Mouse (Mus musculus) frontal cortex, postnatal 14 days (tissue): ENCODE measurements around the gene Heg1.

Source experiments
- DNase-seq, 2 experiments: peaks; one replicate each; pipeline ENCODE4 v3.0.0; 2022; ENCODE audit warnings: low spot score in 2 of 2

Gene Heg1

DNA sequence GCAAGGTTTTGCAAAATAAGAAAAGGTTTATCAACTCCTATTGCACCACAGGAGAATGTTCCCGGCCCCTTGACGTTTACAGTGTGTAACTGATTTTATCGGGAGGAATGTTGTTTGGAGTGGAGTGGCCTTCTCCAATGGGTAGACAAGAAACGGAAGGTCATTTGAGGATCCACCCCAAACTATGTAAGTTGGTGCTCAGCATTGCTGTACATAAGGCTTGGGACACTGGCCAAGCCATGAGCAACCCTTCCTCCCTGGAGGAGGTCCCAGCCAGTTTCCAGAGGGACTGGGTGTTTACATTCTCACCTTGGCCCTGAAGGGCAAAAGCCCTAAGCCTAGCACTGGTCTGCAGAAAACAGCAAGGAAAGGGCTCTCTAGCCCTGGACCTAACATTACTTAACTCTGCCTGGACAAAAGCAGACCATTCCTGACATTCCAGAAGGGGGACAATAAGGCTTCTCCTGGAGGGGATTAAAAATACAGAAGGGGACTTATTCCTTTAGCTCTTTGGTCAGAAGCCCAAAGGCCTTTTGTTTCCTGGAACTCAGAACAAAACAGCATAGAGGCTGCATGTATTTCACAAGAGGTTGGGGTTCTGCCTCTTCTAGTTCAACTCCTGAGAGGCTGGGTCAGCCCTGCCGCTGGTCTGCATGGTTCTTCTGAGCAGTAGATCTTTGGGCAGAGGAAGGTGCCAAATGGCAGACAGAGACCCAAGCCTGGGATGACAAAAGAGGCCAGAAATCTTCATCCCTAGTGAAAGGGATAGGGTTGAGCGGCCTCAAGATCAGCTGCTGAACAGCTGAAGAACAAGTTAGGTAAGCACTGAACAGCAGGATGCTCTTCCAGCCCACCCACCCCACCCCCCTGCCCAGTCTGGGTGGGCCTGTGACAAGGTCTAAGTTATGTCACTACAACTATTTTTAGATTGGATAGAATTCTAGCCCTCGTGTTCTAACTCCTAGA, 7.5 kb upstream of the Heg1 start:
- DNase-seq, result no peak

DNA sequence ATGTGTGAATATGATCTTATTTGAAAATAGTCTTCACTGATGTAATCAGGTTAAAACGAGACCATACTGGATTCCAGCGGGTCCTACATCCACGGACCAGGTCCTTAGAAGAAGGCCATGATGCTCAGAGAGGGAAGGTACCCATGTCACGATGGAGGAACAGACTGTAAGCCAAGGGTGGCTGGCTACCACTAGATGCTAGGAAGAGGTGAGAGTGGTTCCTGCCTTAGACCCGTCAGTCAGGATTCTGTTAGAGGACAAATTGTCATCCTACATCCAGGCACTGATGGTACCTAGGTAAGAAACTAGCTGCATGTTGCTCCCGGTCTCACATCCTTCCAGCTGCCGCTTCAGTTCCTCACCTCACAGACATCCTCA, 6.9 kb upstream of the Heg1 start:
- no peak for DNase-seq

DNA sequence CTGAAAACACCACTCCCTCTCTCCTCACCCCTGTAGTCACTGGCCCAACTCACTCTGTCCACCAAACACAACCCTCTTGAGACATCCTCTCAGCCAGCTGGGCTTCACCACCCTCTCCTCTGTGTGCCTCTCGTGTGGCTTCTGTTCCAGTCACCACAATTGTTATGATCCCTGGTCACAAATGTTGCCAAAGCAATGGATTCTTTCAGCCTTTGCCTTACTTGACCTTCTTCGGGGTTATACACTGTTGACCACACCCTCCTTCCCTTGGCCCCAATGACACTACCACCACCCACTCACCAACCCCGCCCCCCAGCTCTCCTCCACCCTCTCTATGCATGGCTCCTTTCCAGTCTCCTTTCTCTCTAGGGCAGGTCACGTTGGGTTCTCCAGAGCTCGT, 6.3 kb upstream of the Heg1 start:
- no peak for DNase-seq

DNA sequence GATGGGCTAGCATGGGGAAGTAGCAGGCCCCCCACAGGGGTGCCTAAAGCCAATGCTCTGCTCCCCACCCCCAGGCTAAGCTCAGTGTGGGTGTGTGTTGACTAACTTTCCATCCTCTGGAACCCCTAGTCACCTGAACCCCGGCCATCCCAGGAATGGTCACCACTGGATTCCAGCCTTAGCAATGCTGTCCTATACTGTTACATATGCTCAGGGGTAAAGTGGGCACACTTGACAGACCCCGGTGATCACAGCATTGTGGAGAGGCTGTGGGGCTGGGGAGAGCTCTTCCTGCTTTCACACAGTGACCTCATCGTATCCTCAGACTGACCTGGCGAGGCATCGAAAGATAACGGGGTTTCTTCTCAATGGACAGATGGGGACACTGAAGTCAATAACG, 3.9 kb upstream of the Heg1 start:
- no peak for DNase-seq

DNA sequence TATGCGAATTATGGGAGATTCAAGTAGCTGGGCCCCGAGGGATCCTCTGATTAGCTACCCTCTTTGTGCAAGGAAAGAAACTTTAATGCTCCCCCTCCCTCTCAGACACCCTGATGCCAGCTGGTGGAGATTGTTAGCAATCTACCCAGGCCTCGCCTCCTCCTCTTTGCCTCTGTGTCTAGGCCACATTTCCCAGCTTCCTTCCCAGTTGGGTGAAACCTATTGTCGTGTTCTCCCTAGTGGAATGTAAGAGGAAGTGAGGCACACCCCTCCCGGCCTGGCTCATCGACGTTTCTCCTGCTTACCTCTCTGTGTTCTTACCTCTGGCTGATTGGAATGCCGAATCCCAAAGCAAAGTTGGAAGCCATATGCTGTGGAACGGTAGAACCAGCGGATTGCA, 3.4 kb upstream of the Heg1 start:
- DNase-seq, result no peak

DNA sequence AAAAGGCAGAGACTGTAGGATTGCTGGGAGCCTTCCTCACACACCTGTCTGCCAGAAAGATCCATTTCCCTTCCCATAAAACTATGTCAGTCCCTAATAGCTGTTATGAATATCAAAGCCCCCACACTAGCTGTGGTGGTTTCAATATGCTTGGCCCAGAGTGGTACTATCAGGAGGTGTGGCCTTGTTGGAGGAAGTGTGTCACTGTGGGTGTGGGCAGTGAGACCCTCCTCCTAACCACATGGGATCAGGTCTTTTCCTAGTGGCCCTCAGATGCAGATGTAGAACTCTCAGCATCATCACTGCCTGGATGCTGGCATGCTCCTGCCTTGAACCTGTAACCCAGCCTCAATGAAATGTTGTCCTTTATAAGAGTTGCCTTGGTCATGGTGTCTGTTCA, 2.5 kb upstream of the Heg1 start:
- no peak for DNase-seq

DNA sequence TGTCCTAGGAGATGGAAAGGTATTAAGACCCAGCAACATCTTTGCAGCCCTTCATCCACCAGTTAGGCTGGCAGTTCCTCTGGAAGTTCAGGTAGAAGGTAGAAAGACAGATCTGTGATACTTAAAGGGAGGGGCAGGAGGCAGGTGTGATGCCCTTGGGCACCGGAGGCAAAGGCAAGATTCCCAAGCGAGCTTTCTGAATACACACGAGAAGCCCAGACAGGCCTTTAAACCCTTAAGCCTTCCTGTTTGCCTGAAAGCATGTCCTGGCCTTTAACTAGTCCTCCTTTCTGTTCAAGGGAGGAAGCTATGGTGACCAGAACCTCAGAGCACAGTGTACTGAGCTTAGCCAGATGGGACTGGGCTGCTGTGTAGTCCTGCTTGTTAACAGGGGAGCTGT, 1.5 kb upstream of the Heg1 start:
- DNase-seq, result no peak

DNA sequence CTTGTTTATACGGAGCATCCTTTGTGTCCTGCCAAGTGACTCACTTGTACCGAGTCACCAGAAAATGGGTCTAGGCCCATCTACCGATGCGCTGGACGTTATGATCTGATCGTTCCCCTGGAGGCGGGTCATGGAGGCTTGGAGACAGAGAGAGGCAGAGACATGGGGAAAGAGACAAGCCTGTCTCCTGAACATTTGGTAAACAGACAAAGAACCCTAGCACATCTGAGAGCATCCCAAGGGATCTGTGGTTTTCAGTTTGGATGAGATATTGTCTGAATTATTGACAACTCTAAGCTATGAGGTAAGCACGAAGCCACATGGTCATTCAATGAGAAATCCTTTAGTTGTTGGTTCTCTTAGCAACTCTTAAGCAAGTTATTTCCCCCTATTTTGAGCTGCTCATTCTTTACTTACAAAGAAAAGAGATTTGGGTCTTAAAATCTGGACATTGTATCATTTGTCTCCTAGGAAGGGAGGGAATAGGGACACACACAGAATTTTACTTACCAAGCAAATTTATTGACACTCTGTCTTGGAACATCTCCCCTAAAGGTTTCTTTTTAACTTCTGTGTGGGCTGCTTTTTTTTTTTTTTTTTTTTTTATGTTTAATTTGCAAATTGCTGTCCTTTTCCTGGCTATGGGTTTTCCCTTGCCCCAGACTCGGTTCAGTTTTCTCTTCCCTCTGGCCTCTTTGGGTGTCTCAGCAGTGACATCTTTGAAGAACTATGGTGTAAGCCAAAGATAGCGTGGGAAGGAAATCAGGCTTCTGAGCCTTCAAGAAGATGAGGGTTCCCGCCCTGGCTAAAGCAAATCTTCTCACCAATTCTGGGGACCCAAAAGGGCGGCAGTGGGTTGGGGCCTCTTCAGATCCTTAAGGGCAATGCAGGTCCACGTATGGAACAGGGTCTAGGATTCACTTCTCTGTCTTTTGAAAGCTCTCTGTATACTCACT, 686 bp upstream of the Heg1 start:
- no peak for DNase-seq

DNA sequence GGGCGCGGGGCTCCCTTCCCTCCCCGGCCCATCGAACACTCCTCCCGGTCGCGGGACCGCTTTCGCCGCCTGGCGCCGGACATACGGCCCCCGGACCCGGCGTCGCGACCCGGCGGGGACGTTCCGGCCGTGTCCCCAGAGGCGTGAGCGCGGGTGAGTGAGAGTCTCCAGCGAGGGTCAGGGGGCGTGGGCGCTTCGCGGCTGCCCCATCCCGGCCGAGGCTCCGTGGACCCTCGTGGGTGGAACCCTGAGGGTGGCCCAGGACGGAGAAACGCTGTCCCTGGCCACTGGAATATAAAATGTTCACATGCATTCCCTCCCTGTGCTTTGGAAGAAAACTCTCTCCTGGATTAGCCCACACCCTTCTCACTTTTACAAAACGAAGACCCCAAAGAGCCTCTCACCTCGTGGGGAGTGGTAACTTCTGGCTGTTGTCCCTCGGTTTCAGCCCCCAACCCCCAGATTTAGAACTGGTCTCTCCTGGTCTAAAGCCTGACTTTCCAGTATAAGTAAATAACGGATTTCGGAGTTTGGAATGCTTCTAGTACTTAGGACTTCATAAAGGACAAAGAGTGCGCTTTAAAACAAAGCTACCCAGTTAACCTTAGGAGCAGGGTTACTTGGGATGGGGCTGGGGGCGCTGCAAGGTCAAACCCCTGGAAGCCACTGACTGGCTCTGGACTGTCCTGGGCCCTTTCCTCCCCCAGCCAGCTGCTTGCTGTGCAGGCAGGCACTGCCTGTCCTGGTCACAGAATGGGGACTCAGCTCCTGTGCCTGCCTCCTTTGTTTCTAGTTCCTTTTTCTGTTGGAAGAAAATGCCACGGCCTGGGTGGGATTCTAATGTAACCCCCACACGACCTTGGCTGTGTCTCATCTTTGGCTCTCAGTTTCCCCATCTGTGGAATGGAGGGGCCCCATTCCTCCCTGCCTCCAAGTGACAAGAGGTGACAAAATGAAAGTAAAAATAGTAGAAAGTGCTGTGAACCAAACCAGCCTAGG, 832 bp downstream of the Heg1 start:
- DNase-seq, result no peak

DNA sequence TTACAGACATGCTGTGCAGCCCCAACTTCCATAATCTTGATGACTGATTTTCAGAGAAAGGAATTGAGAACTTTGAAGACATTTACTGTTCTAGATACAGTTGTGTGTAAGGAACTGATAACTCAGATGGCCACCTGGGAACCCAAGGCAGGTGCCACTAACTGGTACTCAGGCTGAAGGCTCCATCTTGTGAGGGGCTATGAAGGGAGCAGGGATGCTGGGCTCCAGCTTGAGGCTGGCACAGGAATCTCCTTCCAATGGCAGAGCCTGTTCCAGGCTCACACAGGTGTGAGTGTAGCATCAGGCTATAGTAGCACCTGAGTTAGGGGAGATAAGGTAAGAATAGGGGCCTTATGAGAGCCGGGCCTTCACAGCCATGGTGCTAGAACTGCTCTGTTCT, 1.9 kb downstream of the Heg1 start:
- no peak for DNase-seq

DNA sequence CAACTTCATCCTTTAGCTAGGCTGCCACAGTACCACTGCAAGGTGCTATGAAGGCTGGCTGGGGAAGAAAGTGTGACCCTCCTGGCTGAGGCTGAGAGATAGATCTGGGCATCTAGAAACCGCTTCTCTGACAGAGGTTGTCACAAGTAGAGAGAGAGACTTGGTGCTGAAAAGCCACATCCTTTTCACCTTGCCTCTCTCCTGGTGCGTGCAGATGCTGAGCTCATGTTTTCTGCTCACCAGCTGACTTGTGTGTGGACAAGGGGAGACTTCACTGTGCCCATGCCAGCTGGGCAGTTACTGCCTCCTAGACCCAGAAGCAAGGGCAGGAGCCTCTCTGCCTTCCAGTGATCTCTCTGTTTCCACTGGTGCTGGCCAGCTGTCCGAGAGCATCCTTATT, 3.6 kb downstream of the Heg1 start:
- DNase-seq, result no peak

DNA sequence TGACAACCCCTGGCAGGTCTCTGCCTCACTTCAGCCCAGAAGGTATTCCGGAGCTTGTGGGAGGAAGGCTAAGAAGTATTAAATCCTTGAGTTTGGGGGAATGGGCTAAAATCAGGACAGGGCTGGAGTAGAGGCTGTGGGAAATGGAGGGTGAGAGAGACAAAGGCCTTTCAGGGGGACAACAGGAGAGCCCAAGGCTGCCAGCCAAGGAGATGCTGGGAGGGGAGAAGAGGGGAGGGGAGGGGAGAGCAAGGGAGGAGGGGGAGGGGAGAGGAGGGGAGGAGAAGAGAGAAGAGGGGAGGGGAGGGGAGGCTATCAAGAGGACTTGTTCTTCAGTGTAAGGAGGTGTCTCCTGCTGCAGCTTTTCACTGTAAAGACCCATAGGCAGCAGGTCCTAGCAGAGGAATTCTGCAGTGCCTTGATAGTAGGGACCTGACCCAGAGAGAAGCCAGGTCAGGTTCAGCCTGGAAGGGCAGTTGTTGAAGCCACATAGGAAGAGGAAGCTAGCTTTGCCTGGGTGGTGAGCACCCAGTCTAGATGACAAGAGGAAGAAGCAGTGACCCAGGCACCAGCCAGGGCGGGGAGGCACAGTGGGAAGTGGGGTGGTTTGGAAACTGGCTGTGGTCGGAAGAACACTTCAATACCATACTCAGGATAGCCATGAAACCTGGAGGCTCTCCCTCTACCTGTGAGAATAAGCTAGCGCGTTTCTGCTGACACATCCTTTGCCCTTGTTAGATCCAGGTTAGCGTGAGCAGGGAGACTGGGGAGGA, 7.0 kb downstream of the Heg1 start:
- DNase-seq, result no peak

DNA sequence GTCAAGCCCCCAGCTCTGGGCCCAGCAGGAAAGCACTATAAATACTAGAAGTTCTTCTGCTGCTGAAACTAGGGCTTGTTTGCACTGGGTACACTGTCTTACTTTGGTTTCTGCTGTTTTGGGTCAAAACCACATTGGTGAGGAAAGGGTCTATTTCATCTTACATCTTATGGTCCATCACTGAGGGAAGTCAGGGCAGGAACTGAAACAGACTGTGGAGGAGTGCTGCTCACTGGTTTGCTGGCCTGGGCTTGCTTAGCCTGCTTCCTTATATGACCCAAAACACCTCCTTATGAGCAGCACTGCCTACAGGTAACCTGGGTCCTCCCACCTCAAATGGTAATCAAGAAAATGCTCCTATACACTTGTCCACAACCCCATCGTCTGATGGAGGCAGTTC, 9.4 kb downstream of the Heg1 start:
- no peak for DNase-seq

DNA sequence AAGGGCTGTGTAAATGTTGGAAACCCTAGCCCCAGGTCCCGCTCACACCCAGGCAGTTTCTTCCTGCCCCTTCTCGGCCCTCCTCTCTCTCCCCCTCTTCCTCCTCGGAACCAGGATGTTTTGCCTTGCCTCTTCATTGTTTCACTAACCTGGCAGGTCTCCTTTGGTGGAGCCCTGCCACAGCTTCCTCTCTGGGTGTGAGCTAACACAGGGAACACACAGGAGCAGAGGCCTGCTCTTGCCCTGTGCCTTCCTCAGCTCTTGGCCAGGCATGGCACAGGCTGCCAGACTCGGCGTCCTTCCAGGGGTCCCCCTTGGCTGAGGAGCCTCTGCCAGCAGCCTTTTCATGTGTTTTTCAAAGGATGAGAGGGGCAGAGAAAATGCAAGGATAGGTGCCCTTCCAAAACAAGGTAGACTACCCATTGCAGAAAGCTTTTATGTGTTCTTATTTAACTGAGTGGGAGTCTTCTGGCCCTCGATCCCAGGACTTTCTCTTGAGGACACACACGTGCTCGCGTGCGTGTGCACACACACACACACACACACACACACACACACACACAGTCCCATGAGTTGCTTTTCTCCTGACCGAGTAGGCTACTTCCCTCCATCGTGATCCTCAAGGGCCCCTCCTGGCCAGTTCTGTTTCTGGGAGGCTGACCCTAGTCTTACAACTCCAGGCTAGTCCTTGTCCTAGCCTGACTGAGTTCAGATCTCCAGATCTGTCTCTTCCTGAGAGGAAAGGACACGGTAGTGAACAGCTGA, 12.8 kb downstream of the Heg1 start:
- DNase-seq, result no peak

DNA sequence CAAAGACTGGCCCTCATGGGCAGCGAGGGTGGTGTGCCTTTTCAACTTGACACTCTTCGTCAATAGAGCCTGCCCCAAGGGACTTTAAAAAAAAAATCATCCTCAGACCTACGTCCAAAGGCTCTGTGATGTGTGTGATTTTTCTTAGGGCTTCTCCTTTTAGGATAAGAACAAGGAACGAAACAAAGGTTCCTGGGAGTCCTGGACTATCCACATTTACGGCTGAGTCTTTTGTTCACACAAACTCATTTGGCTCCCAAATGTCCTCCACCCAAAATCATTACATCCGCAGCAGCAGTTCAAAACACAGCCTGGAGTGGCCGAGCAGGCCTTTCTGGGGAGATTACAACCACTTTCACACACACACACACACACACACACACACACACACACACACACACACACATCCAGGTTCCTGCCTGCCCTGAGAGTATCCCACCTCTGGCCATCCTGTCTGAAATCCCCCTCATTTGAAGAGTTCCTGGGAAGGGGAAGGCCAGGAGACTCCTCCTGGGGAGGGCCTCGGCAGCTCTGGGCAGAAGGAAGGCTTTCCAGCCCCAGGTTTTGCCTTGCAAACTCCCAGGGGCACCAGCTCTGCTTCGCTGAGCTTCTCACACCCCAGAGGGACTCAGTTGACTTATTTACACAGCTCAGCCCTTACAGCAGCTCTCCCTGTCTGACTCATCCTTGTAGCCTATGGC, 13.6 kb downstream of the Heg1 start:
- no peak for DNase-seq

DNA sequence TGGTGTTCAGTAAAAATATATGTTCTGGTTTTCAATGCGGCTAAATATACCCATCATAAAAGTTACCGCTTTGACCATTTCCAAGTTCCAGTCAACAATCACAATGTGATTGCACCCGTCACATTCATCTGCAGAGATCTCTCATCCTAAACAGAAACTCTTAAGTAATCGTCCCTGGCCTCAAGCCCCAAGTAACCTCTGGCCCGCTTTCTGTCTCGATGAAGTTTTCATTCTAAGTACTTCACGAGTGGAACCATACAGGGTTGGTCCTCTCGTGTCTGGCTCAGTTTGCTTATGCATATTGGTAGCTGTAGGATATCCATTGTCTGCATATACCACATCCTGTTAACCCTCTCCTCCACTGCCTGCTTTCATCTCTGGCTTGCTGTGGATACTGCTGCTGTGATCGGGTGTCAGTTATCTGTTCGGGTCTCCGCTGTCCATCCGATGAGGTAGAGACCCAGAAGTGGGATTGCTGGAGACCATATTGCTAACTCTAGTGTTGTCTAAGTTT, 14.2 kb downstream of the Heg1 start:
- DNase-seq, result no peak

DNA sequence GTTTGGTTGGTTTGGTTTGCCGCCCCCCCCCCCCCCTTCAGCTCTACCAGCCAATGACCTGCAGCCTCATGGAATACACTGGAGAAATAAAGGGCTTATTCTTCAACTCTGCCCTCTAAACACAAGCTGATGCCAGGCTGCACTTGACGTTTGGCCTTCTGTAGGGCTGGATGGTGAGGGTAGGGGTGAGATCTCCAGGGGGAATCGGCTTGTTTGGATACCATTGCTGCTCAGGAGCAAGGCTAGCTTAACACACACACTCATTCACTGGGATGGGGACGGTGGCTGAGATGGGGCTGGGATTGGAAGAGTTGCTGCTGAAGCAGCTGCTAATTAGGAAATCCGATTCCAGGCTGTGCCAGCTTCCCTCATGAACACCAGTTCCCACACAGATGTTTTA, 16.4 kb downstream of the Heg1 start:
- no peak for DNase-seq

DNA sequence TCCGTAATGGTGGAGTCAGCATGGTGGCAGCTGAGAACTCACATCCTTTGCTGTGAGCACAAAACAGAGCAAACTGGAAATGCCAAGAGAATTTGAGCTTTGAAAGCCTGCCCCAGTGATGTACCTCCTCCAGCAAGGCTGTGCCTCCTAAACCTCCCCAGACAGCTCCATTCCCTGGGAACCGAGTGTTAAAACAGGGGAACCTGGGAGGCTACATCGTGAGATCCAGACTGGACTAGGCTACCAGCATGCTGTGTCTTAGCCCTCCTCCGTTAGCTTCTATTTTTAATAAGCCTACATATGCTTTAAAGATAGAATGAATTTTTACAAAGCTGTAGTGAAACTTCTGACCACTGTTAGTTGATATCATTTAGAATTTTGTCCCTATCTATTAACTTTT, 17.7 kb downstream of the Heg1 start:
- no peak for DNase-seq

DNA sequence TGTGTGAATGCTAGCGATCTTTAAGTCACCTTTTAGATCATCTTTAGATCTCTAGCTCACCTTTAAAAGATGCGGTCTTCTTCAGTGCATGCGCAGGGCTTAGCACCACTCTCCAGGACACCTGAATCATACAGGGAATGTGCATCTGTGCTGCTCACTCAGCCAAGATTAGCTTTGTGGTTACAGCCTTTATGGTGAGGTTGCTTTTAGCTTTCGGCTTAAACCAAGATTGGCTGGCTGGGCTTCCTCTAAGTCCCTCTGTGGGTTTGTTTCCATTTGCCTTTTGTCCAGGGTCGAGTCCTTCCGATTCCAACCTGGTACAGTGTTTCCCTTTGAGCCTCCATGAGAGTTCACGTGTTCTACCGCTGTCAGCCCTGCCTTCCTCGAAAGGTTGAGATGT, 20.1 kb downstream of the Heg1 start:
- no peak for DNase-seq
